Mouse (Mus musculus) CH12.LX (cell line): Measurements from ENCODE around the gene Khk. TPM values are rescaled to one million over a fixed set of nuclear protein-coding genes. Genes with fewer than 3 reads are reported as not detected.

ENCODE experiments used
- DNase-seq: peaks from one replicate; pipeline ENCODE4 v3.0.0-alpha.2; 2013; ENCODE audit errors: extremely low read depth
- H3K27ac ChIP-seq: 2 replicates; pipeline ENCODE4 v1.5.1; 2012; ENCODE audit warnings: low read depth, mild to moderate bottlenecking, control low read depth, moderate library complexity; ENCODE audit not compliant: insufficient read depth
- H3K27me3 ChIP-seq: replicated peaks from 2 replicates; pipeline ENCODE3; 2012; ENCODE audit warnings: inconsistent platforms
- H3K36me3 ChIP-seq, 2 experiments: replicated peaks in 1 of 2; 2 replicates each; pipeline versions ENCODE3 to v1.6.1; 2012; ENCODE audit warnings: inconsistent platforms in 1 of 2, low read length in 1 of 2, mild to moderate bottlenecking in 1 of 2, mixed read lengths in 1 of 2, moderate library complexity in 1 of 2; ENCODE audit not compliant: control insufficient read depth in 1 of 2, insufficient read depth in 1 of 2
- H3K4me1 ChIP-seq, 2 experiments: 2 replicates each; pipeline ENCODE4 v1.6.1; 2012; ENCODE audit warnings: inconsistent platforms in 1 of 2, moderate library complexity in 1 of 2; ENCODE audit not compliant: insufficient read depth in 2 of 2, control insufficient read depth in 1 of 2
- H3K4me2 ChIP-seq: 2 replicates; pipeline ENCODE4 v1.6.1; 2012; ENCODE audit warnings: low read depth, mild to moderate bottlenecking, control low read depth; ENCODE audit not compliant: poor library complexity, insufficient read depth, severe bottlenecking
- H3K4me3 ChIP-seq, 3 experiments: fragments of 150-350 bp in 1 of 3; sonication (generic) in 1 of 3; replicated peaks in 1 of 3; 2 replicates each; pipeline versions ENCODE3 to v1.5.1; 2011 to 2012; ENCODE audit warnings: low read depth in 2 of 3, low read length in 2 of 3, mild to moderate bottlenecking in 2 of 3, moderate library complexity in 2 of 3, control low read depth in 1 of 3, improper control_type of control experiment in 1 of 3, inconsistent platforms in 1 of 3, mixed read lengths in 1 of 3; ENCODE audit not compliant: poor library complexity in 1 of 3
- H3K79me2 ChIP-seq: replicated peaks from 2 replicates; pipeline ENCODE4 v1.6.1; 2012; ENCODE audit warnings: mild to moderate bottlenecking, moderate library complexity; ENCODE audit not compliant: control insufficient read depth, poor library complexity, insufficient read depth, severe bottlenecking; ENCODE audit errors: extremely low read depth
- H3K9ac ChIP-seq: 2 replicates; pipeline ENCODE4 v1.6.1; 2012; ENCODE audit warnings: low read depth, mild to moderate bottlenecking, control low read depth, moderate library complexity; ENCODE audit not compliant: insufficient read depth
- H3K9me3 ChIP-seq: replicated peaks from 2 replicates; pipeline ENCODE3; 2012; ENCODE audit warnings: low read length, inconsistent platforms, mixed read lengths
- BHLHE40 ChIP-seq: IDR thresholded peaks from 2 replicates; pipeline ENCODE4 v1.6.1; 2011; ENCODE audit warnings: mild to moderate bottlenecking, low read depth, low read length, improper control_type of control experiment
- CTCF ChIP-seq, 2 experiments: IDR thresholded peaks in 1 of 2; conservative IDR thresholded peaks in 1 of 2; 2 replicates each; pipeline ENCODE4 v1.5.1; 2011 to 2012; ENCODE audit warnings: low read depth in 2 of 2, low read length in 2 of 2, improper control_type of control experiment in 1 of 2, inconsistent platforms in 1 of 2, mild to moderate bottlenecking in 1 of 2, moderate library complexity in 1 of 2
- ETS1 ChIP-seq: conservative IDR thresholded peaks from 2 replicates; pipeline ENCODE4 v1.6.1; 2012; ENCODE audit warnings: low read depth, mild to moderate bottlenecking, inconsistent platforms, low read length, improper control_type of control experiment, moderate library complexity
- GABPA ChIP-seq: IDR thresholded peaks from 2 replicates; pipeline ENCODE4 v1.6.1; 2012; ENCODE audit warnings: low read depth, low read length, improper control_type of control experiment, inconsistent platforms; ENCODE audit not compliant: insufficient replicate concordance
- IRF4 ChIP-seq: IDR thresholded peaks from 2 replicates; pipeline ENCODE4 v1.6.1; 2014; ENCODE audit warnings: low read depth, mild to moderate bottlenecking, inconsistent platforms, low read length, improper control_type of control experiment
- JUN ChIP-seq: IDR thresholded peaks from 2 replicates; pipeline ENCODE4 v1.6.1; 2011; ENCODE audit warnings: low read depth, mild to moderate bottlenecking, low read length, improper control_type of control experiment, moderate library complexity; ENCODE audit not compliant: insufficient read depth
- MAX ChIP-seq: IDR thresholded peaks from 2 replicates; pipeline ENCODE4 v1.6.1; 2011; ENCODE audit warnings: low read length, improper control_type of control experiment
- MAZ ChIP-seq: IDR thresholded peaks from 2 replicates; pipeline ENCODE4 v1.6.1; 2012; ENCODE audit warnings: low read depth, mild to moderate bottlenecking, inconsistent platforms, low read length, improper control_type of control experiment, moderate library complexity
- MEF2A ChIP-seq: IDR thresholded peaks from 2 replicates; pipeline ENCODE4 v1.6.1; 2014; ENCODE audit warnings: low read depth, mild to moderate bottlenecking, inconsistent platforms, low read length, improper control_type of control experiment, borderline replicate concordance
- MXI1 ChIP-seq: IDR thresholded peaks from 2 replicates; pipeline ENCODE4 v1.6.1; 2011; ENCODE audit warnings: mild to moderate bottlenecking, low read depth, low read length, improper control_type of control experiment
- NELFE ChIP-seq: IDR thresholded peaks from 2 replicates; pipeline ENCODE4 v1.6.1; 2011; ENCODE audit warnings: low read depth, low read length, improper control_type of control experiment
- NRF1 ChIP-seq: IDR thresholded peaks from 2 replicates; pipeline ENCODE4 v1.6.1; 2014; ENCODE audit warnings: low read depth, mild to moderate bottlenecking, inconsistent platforms, low read length, improper control_type of control experiment, moderate library complexity
- POLR2AphosphoS2 ChIP-seq: IDR thresholded peaks from 2 replicates; pipeline ENCODE4 v1.6.1; 2011; ENCODE audit warnings: low read depth, low read length, improper control_type of control experiment
- RCOR1 ChIP-seq: conservative IDR thresholded peaks from 2 replicates; pipeline ENCODE4 v1.6.1; 2012; ENCODE audit warnings: low read depth, mild to moderate bottlenecking, inconsistent platforms, low read length, improper control_type of control experiment
- TBP ChIP-seq: conservative IDR thresholded peaks from 2 replicates; pipeline ENCODE4 v1.6.1; 2011; ENCODE audit warnings: low read depth, low read length, improper control_type of control experiment
- UBTF ChIP-seq: IDR thresholded peaks from 2 replicates; pipeline ENCODE4 v1.6.1; 2012; ENCODE audit warnings: low read depth, mild to moderate bottlenecking, inconsistent platforms, low read length, improper control_type of control experiment, moderate library complexity
- USF1 ChIP-seq: IDR thresholded peaks from 2 replicates; pipeline ENCODE4 v1.6.1; 2014; ENCODE audit warnings: low read depth, mild to moderate bottlenecking, inconsistent platforms, low read length, improper control_type of control experiment
- ZKSCAN1 ChIP-seq: IDR thresholded peaks from 2 replicates; pipeline ENCODE4 v1.6.1; 2012; ENCODE audit warnings: low read depth, inconsistent platforms, low read length, improper control_type of control experiment, borderline replicate concordance
- ZMIZ1 ChIP-seq: IDR thresholded peaks from 2 replicates; pipeline ENCODE4 v1.6.1; 2012; ENCODE audit warnings: low read depth, mild to moderate bottlenecking, inconsistent platforms, low read length, improper control_type of control experiment
- dilution Hi-C: fragments of 300-500 bp; cut with MboI; formaldehyde crosslinking; loops from 2 replicates; pipeline ENCODE4 v1.14.3; 2020; ENCODE audit warnings: low sequenced_read_pairs; ENCODE audit not compliant: extremely low pct_unique_long_range_greater_than_20kb, extremely low pct_ligation_motif_present
- in situ Hi-C: fragments of 300-500 bp; cut with MboI; formaldehyde crosslinking; loops from 3 replicates; pipeline ENCODE4 v1.14.3; 2019; ENCODE audit warnings: low sequenced_read_pairs, low pct_ligation_motif_present, low pct_unique_long_range_greater_than_20kb, mixed read lengths
- polyA plus RNA-seq: library from polyadenylated mRNA; unstranded; fragments of >175 nt; gene quantifications from 2 replicates; pipeline ENCODE4 v1.2.1, GENCODE M21; 2012; ENCODE audit warnings: low read depth; ENCODE audit not compliant: insufficient read length
- total RNA-seq, 2 experiments: library from RNA; depleted of rRNA; stranded (reverse); fragments of 300-350 nt in 1 of 2; fragments of >200 nt in 1 of 2; gene quantifications; 2 replicates each; pipeline ENCODE4 v1.2.3; 2012 to 2014

Khk gene
- total and polyA plus RNA-seq, 3 experiments, result 2.5 to 5.7 (median 3.7) TPM

GRCm38 (mm10) chr5:30949654-30950326 lies 28.6 kb downstream of the Khk start (continued):
- no peak for TF ChIP-seq RCOR1
- no peak for TF ChIP-seq GABPA
- TF ChIP-seq MAZ, result no peak
- TF ChIP-seq ETS1, result no peak
- TF ChIP-seq NRF1, result peak; percentile 35; the same call in 1 of the 2 replicates
- TF ChIP-seq ZKSCAN1, result no peak
- 0 out of 2 replicates have a peak, but pooled peaks have one; percentile 33 for TF ChIP-seq MEF2A
- TF ChIP-seq MAX, result peak; percentile 30; the same call in 1 of the 2 replicates
- TF ChIP-seq UBTF, result no peak
- TF ChIP-seq USF1, result no peak
- no peak; the same call in 1 of the 2 replicates for TF ChIP-seq IRF4

GRCm38 (mm10) chr5:30950451-30950850 lies 29.2 kb downstream of the Khk start:
- H3K9me3 ChIP-seq, result no peaks in the 10 kb centered on the region
- no peak overlapping the region for H3K27ac ChIP-seq
- H3K4me2 ChIP-seq, result peak overlapping the region; percentile 52
- in situ Hi-C loops, result no loop called here
- no peak for DNase-seq
- H3K4me1 ChIP-seq, result peaks cover 2 to 24% of the 10 kb centered on the region in 2 experiments; a peak in 3 of 4 replicates
- no peaks in the 10 kb centered on the region for H3K79me2 ChIP-seq
- peak overlapping the region; percentile 64 to 75 (median 71) for H3K4me3 ChIP-seq
- peak overlapping the region; percentile 15; the same call in 1 of the 2 replicates for H3K9ac ChIP-seq
- no peak for TF ChIP-seq IRF4
- TF ChIP-seq POLR2AphosphoS2, result no peak; the same call in 1 of the 2 replicates
- TF ChIP-seq NELFE, result no peak
- TF ChIP-seq BHLHE40, result no peak
- no peak for TF ChIP-seq MXI1
- TF ChIP-seq TBP, result no peak
- TF ChIP-seq ZMIZ1, result no peak
- TF ChIP-seq JUN, result no peak
- TF ChIP-seq USF1, result no peak
- no peak for TF ChIP-seq ETS1
- no peak for TF ChIP-seq CTCF (conservative IDR thresholded peaks at IDR 0.05 in 1 of 2, IDR thresholded peaks at IDR 0.05 in 1 of 2; ENCODE audit: low read depth in 2 of 2, low read length in 2 of 2)
- no peak for TF ChIP-seq UBTF
- no peak for TF ChIP-seq ZKSCAN1
- TF ChIP-seq, all 38 proteins: peak for 0
- peaks cover 10% of the 10 kb centered on the region for H3K27me3 ChIP-seq
- dilution Hi-C loops, result no loop called here
- peaks cover 31 to 39% of the 10 kb centered on the region in 2 experiments for H3K36me3 ChIP-seq
